Mouse (Mus musculus): ENCODE measurements around the gene Olfr1167.

GRCm38 (mm10) chr2:88181580-88181979 lies 26.6 kb upstream of the Olfr1167 start, which contains the start of gene Olfr1168:
- TF ChIP-seq POLR2A (IDR thresholded peaks at IDR 0.05; ENCODE audit: borderline replicate concordance, control insufficient read depth, low read depth, low read length) (no peak), CTCF (IDR thresholded peaks at IDR 0.05; ENCODE audit: control insufficient read depth, insufficient read depth, low read length) (no peak)

Measured in bone marrow, adult 2 months (tissue).